Mouse (Mus musculus): ENCODE results near the gene Abat. TPM values are rescaled to one million over a fixed set of nuclear protein-coding genes. Genes with fewer than 3 reads are reported as not detected.

Abat gene
- polyA plus RNA-seq, 1 experiment from 2014 or later = 41.6 TPM

GRCm38 (mm10) chr16:8668386-8668785 is 155.2 kb downstream of the Abat start:
- no peaks in the 10 kb centered on the region for H3K27me3 ChIP-seq (replicated peaks; ENCODE audit: control insufficient read depth, insufficient read depth, low read length)
- H3K9me3 ChIP-seq (ENCODE audit: control insufficient read depth, low read length) = no peaks in the 10 kb centered on the region
- H3K4me2 ChIP-seq (ENCODE audit: low read length) = no peak overlapping the region
- 75% methylated on average over 2 of the region's 2 CpGs for WGBS
- DNase-seq (ENCODE audit: low spot score) = no peak
- no peak for ATAC-seq (replicated peaks; ENCODE audit: low FRiP score, low TSS enrichment, low read depth)
- peaks cover 9% of the 10 kb centered on the region for H3K36me3 ChIP-seq (ENCODE audit: control insufficient read depth, insufficient read depth, low read length)
- peaks cover 28% of the 10 kb centered on the region for H3K4me1 ChIP-seq (replicated peaks; ENCODE audit: control insufficient read depth, insufficient read depth, low read length)
- no peak overlapping the region for H3K9ac ChIP-seq (ENCODE audit: low read length)
- H3K27ac ChIP-seq (ENCODE audit: low read depth) = no peak overlapping the region
- H3K4me3 ChIP-seq (ENCODE audit: low read depth, low read length) = no peak overlapping the region

GRCm38 (mm10) chr16:8669432-8669831 is 156.2 kb downstream of the Abat start:
- H3K4me3 ChIP-seq (ENCODE audit: low read depth, low read length) = no peak overlapping the region

GRCm38 (mm10) chr16:8670041-8671035 is 157.1 kb downstream of the Abat start:
- H3K27ac ChIP-seq (ENCODE audit: low read depth) = no peak overlapping the region
- ATAC-seq (replicated peaks; ENCODE audit: low FRiP score, low TSS enrichment, low read depth) (0 out of 2 replicates have a peak, but pooled peaks have one; percentile 1), DNase-seq (ENCODE audit: low spot score) (peak; percentile 67)
- 0 out of 2 replicates have a peak, but pooled peaks cover 4% of the 10 kb centered on the region for H3K36me3 ChIP-seq (ENCODE audit: control insufficient read depth, insufficient read depth, low read length)
- peak overlapping the region; percentile 58 for H3K4me2 ChIP-seq (ENCODE audit: low read length)
- WGBS = 7% methylated on average over 13 of the region's 15 CpGs
- peak overlapping the region; percentile 61 for H3K9ac ChIP-seq (ENCODE audit: low read length)
- peak overlapping the region; percentile 57 for H3K4me3 ChIP-seq (ENCODE audit: low read depth, low read length)
- H3K4me1 ChIP-seq (replicated peaks; ENCODE audit: control insufficient read depth, insufficient read depth, low read length) = peaks cover 28% of the 10 kb centered on the region
- H3K9me3 ChIP-seq (ENCODE audit: control insufficient read depth, low read length) = no peaks in the 10 kb centered on the region
- H3K27me3 ChIP-seq (replicated peaks; ENCODE audit: control insufficient read depth, insufficient read depth, low read length) = no peaks in the 10 kb centered on the region

More at GRCm38 (mm10) chr16:8669432-8669831, 156.2 kb downstream of the Abat start:
- no peaks in the 10 kb centered on the region for H3K27me3 ChIP-seq (replicated peaks; ENCODE audit: control insufficient read depth, insufficient read depth, low read length)
- H3K9ac ChIP-seq (ENCODE audit: low read length) = 0 out of 2 replicates have a peak overlapping the region, but pooled peaks have one; percentile 61
- H3K9me3 ChIP-seq (ENCODE audit: control insufficient read depth, low read length) = no peaks in the 10 kb centered on the region
- peak overlapping the region; percentile 58 for H3K4me2 ChIP-seq (ENCODE audit: low read length)
- no peak for ATAC-seq (replicated peaks; ENCODE audit: low FRiP score, low TSS enrichment, low read depth)
- no peak for DNase-seq (ENCODE audit: low spot score)
- peaks cover 4% of the 10 kb centered on the region; the same call in 1 of the 2 replicates for H3K36me3 ChIP-seq (ENCODE audit: control insufficient read depth, insufficient read depth, low read length)
- peaks cover 28% of the 10 kb centered on the region for H3K4me1 ChIP-seq (replicated peaks; ENCODE audit: control insufficient read depth, insufficient read depth, low read length)
- H3K27ac ChIP-seq (ENCODE audit: low read depth) = no peak overlapping the region
- WGBS = 61% methylated on average over 5 of the region's 5 CpGs

Small RNA genes within 50 kb of the gene (microRNA-seq; reads per million reads assigned to microRNA genes)
- not detected for gene Gm22137

Other genes starting within 250 kb of the Abat start
- gene Tmem114, start 88.3 kb upstream of the Abat start, polyA plus RNA-seq (2014; fragmentation: Nextera tagmentation; extraction: Ambion mirVana) = 0.12 TPM in 1 of 2 replicates, not detected in the other
- 21.0 and 24.5 TPM in 2 replicates for gene Mettl22, start 42.6 kb upstream of the Abat start, polyA plus RNA-seq (2014; fragmentation: Nextera tagmentation; extraction: Ambion mirVana)
- gene Pmm2, start 124.2 kb downstream of the Abat start, polyA plus RNA-seq (2014; fragmentation: Nextera tagmentation; extraction: Ambion mirVana) = 65.5 and 73.1 TPM in 2 replicates
- gene Tmem186, start 124.3 kb downstream of the Abat start, polyA plus RNA-seq (2014; fragmentation: Nextera tagmentation; extraction: Ambion mirVana) = 15.6 and 16.8 TPM in 2 replicates
- gene Carhsp1, start 158.7 kb downstream of the Abat start, polyA plus RNA-seq (2014; fragmentation: Nextera tagmentation; extraction: Ambion mirVana) = 41.5 and 43.4 TPM in 2 replicates
- gene Gm5767, start 167.3 kb downstream of the Abat start, polyA plus RNA-seq (2014; fragmentation: Nextera tagmentation; extraction: Ambion mirVana) = not detected in 2 replicates

Data from intestine, embryonic 14.5 days (tissue).